In genomic region chr17:50889475-50889874, GRCm38 (mm10) we compare ENCODE assay signal across 20 mouse cellular contexts.
A peak's percentile ranks its signal among the peaks of the same experiment; 100 is the strongest.
DNase-seq lines count a peak whose midpoint lies in the region; ATAC-seq and TF ChIP-seq lines count a peak whose summit lies in the region.
"Had no signal": no experiment of that assay in that cellular context is flagged by ENCODE, and none has a peak within 500 bp of the region (broad histone marks: within the 10 kb centered on the region; RNA-seq: fewer than 3 reads in every experiment).

No protein-coding gene starts in this region.

- H3ac ChIP-seq in C2C12 (ENCODE audit: control insufficient read depth, insufficient read length, low read depth) (no peak overlapping the region), myocyte (ENCODE audit: control insufficient read depth, insufficient read length) (no peak overlapping the region)

- H3K36me3 ChIP-seq in lung, postnatal 0 days (ENCODE audit: insufficient read depth, low read length) = no peaks in the 10 kb centered on the region
- no peaks in the 10 kb centered on the region for H3K36me3 ChIP-seq in C2C12 (ENCODE audit: control insufficient read depth, insufficient read depth)
- no peaks in the 10 kb centered on the region for H3K36me3 ChIP-seq in myocyte (ENCODE audit: control insufficient read depth, insufficient read depth)
- H3K36me3 ChIP-seq: embryonic facial prominence, embryonic 10.5 days; heart, embryonic 13.5 days; hindbrain, embryonic 15.5 days had no signal

- TF ChIP-seq CTCF in lung, postnatal 0 days (IDR thresholded peaks at IDR 0.05) = no peak
- TF ChIP-seq CTCF in C2C12 (IDR thresholded peaks at IDR 0.05; ENCODE audit: control insufficient read depth, insufficient read depth, insufficient read length) = no peak

- no peaks in the 10 kb centered on the region for H3K27me3 ChIP-seq in lung, postnatal 0 days (replicated peaks; ENCODE audit: insufficient read depth, low read length)
- no peaks in the 10 kb centered on the region for H3K27me3 ChIP-seq in C2C12 (ENCODE audit: control insufficient read depth, insufficient read depth, insufficient read length)
- no peaks in the 10 kb centered on the region for H3K27me3 ChIP-seq in myocyte (ENCODE audit: control insufficient read depth, insufficient read depth, insufficient read length)
- H3K27me3 ChIP-seq: forebrain, embryonic 13.5 days; heart, embryonic 13.5 days; hindbrain, embryonic 15.5 days had no signal

- no peak overlapping the region for H3K4me3 ChIP-seq in lung, postnatal 0 days (ENCODE audit: low read depth, low read length)
- H3K4me3 ChIP-seq in C2C12 (ENCODE audit: insufficient read depth, poor library complexity, severe bottlenecking) = no peak overlapping the region
- no peak overlapping the region for H3K4me3 ChIP-seq in myocyte
- H3K4me3 ChIP-seq: embryonic facial prominence, embryonic 10.5 days; forebrain, embryonic 13.5 days; heart, embryonic 13.5 days; hindbrain, embryonic 15.5 days had no signal

- peak; percentile 21 for DNase-seq in lung, postnatal 0 days (ENCODE audit: low spot score)
- DNase-seq in lung, adult 18-20 months = no peak
- DNase-seq in layer of hippocampus, adult 9-10 months (ENCODE audit: low spot score) = no peak
- DNase-seq in T-cell, adult 2 months (ENCODE audit: low spot score) = no peak
- DNase-seq in right cerebral cortex, postnatal 36 days (ENCODE audit: low spot score in 2 of 2) = no peak
- DNase-seq: adrenal gland, postnatal 10 days; cerebellum, adult 11-12 months; cerebellum, adult 9-10 months; cerebellum, postnatal 25 days; forebrain, postnatal 0 days; gastrocnemius, postnatal 14 days; heart, adult 11 months; heart, postnatal 36 days had no signal

- H3K4me1 ChIP-seq in lung, postnatal 0 days (ENCODE audit: insufficient read depth, low read depth, low read length) = no peaks in the 10 kb centered on the region
- H3K4me1 ChIP-seq: embryonic facial prominence, embryonic 10.5 days; forebrain, embryonic 13.5 days; heart, embryonic 13.5 days; hindbrain, embryonic 15.5 days had no signal

- no peak overlapping the region for H3K4me2 ChIP-seq in lung, postnatal 0 days (replicated peaks; ENCODE audit: low read depth, low read length)
- H3K4me2 ChIP-seq in myocyte (ENCODE audit: low read depth) = no peak overlapping the region
- H3K4me2 ChIP-seq: forebrain, embryonic 13.5 days; heart, embryonic 13.5 days; hindbrain, embryonic 15.5 days had no signal

- no peaks in the 10 kb centered on the region for H3K79me3 ChIP-seq in C2C12 (ENCODE audit: low read depth)

- H3K27ac ChIP-seq in lung, postnatal 0 days (ENCODE audit: low read length) = no peak overlapping the region
- H3K27ac ChIP-seq: embryonic facial prominence, embryonic 10.5 days; forebrain, embryonic 13.5 days; heart, embryonic 13.5 days; hindbrain, embryonic 15.5 days had no signal

- 85% methylated on average over 1 of the region's 1 CpGs for WGBS in lung, postnatal 0 days

- H3K9me3 ChIP-seq in lung, postnatal 0 days (ENCODE audit: low read length) = no peaks in the 10 kb centered on the region
- H3K9me3 ChIP-seq: embryonic facial prominence, embryonic 10.5 days; forebrain, embryonic 13.5 days; heart, embryonic 13.5 days; hindbrain, embryonic 15.5 days had no signal

- H3K79me2 ChIP-seq in C2C12 (ENCODE audit: control insufficient read depth, insufficient read depth) (no peaks in the 10 kb centered on the region), myocyte (ENCODE audit: control insufficient read depth, insufficient read depth) (no peaks in the 10 kb centered on the region)

- H3K9ac ChIP-seq in lung, postnatal 0 days (replicated peaks; ENCODE audit: low read depth) = no peak overlapping the region
- H3K9ac ChIP-seq: forebrain, embryonic 13.5 days; forebrain, postnatal 0 days; heart, embryonic 13.5 days; hindbrain, embryonic 15.5 days had no signal

- no peak for TF ChIP-seq EP300 in lung, postnatal 0 days (IDR thresholded peaks at IDR 0.05)

- no peak for TF ChIP-seq POLR2A in myocyte (IDR thresholded peaks at IDR 0.05; ENCODE audit: insufficient read length, low read depth)

- ATAC-seq in lung, postnatal 0 days = no peak
- peak; percentile 99 for ATAC-seq in granulocyte monocyte progenitor cell, adult 5-6 weeks (replicated peaks; ENCODE audit: poor library complexity, severe bottlenecking)
- ATAC-seq: forebrain, embryonic 13.5 days; forebrain, postnatal 0 days had no signal

TF ChIP-seq in C2C12, 6 proteins besides CTCF, POLR2A, EP300 and RAD21:
- TF ChIP-seq MYOG (IDR thresholded peaks at IDR 0.05; ENCODE audit: control insufficient read depth, extremely low read depth, insufficient read length) (no peak), MYOD1 (IDR thresholded peaks at IDR 0.05; ENCODE audit: control insufficient read depth, insufficient read length, low read depth) (no peak), FOSL1 (IDR thresholded peaks at IDR 0.05; ENCODE audit: insufficient read depth, low read length, poor library complexity, severe bottlenecking) (no peak), USF1 (IDR thresholded peaks at IDR 0.05; ENCODE audit: low read depth) (no peak), CEBPB (IDR thresholded peaks at IDR 0.05; ENCODE audit: low read depth) (peak; percentile 12), MAX (IDR thresholded peaks at IDR 0.05) (no peak)

TF ChIP-seq in myocyte, 11 proteins besides CTCF, POLR2A, EP300 and RAD21:
- no peak for TF ChIP-seq E2F4 (IDR thresholded peaks at IDR 0.05; ENCODE audit: insufficient read depth)
- TF ChIP-seq CEBPB (IDR thresholded peaks at IDR 0.05; ENCODE audit: insufficient read depth, poor library complexity, severe bottlenecking) = peak; percentile 76; the same call in 1 of the 2 replicates
